Comparison of ENCODE assay signal across 8 mouse cellular contexts in the genomic region with DNA sequence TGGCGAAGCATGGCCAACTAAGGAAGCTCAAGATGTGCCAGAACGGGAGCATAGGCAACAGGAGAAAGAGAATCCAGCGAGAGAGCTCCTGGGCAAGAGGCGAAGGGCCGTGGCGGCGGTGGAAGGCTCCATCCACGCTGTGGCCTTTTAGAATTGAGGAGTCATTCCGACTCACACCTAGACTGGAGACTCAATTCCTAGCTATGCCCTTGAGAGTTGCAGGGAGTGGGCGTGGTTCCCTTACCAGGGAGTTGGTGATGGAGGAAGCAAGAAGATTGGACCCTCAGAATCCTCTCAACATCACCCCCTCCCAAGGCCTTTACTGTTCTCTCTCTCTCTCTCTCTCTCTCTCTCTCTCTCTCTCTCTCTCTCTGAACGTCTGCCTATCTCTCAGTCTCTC. TPM values are rescaled to one million over a fixed set of nuclear protein-coding genes. Genes with fewer than 3 reads are reported as not detected.
DNase-seq lines count a peak whose midpoint lies in the region; ATAC-seq and TF ChIP-seq lines count a peak whose summit lies in the region.

No protein-coding gene starts in this region.

- H3K4me1 ChIP-seq in heart, embryonic 13.5 days = peaks cover 25% of the 10 kb centered on the region
- no peaks in the 10 kb centered on the region for H3K4me1 ChIP-seq in ES-Bruce4 (ENCODE audit: control insufficient read depth, insufficient read depth, low read length)
- H3K4me1 ChIP-seq in embryonic facial prominence, embryonic 10.5 days = peaks cover 22% of the 10 kb centered on the region
- H3K4me1 ChIP-seq in limb, embryonic 10.5 days = peaks cover 20% of the 10 kb centered on the region
- H3K4me1 ChIP-seq in small intestine, adult 2 months (ENCODE audit: control insufficient read depth, insufficient read depth, insufficient read length, low read length) = 0 out of 2 replicates have a peak, but pooled peaks cover 2% of the 10 kb centered on the region

- peaks cover 9% of the 10 kb centered on the region; the same call in 1 of the 2 replicates for H3K27me3 ChIP-seq in heart, embryonic 13.5 days (replicated peaks)
- no peaks in the 10 kb centered on the region for H3K27me3 ChIP-seq in ES-Bruce4 (ENCODE audit: control insufficient read depth, insufficient read depth, low read length, poor library complexity, severe bottlenecking)
- no peaks in the 10 kb centered on the region for H3K27me3 ChIP-seq in embryonic facial prominence, embryonic 10.5 days (replicated peaks; ENCODE audit: low read depth, poor library complexity, severe bottlenecking)
- no peaks in the 10 kb centered on the region for H3K27me3 ChIP-seq in limb, embryonic 10.5 days (ENCODE audit: low read depth, poor library complexity, severe bottlenecking)
- no peaks in the 10 kb centered on the region for H3K27me3 ChIP-seq in small intestine, adult 2 months (ENCODE audit: control insufficient read depth, insufficient read depth, low read length)

- no peak for DNase-seq in heart, postnatal 25 days (ENCODE audit: low spot score)
- no peak for DNase-seq in embryonic facial prominence, embryonic 10.5 days (ENCODE audit: low spot score)
- DNase-seq in limb, embryonic 10.5 days (ENCODE audit: low spot score) = no peak
- DNase-seq in adrenal gland, adult 18-20 months (ENCODE audit: low spot score in 2 of 2) = no peak

- intact Hi-C loops in heart, postnatal 25 days (cut with DNase I) = no loop called here

- H3K36me3 ChIP-seq in heart, embryonic 13.5 days = peaks cover 33% of the 10 kb centered on the region
- no peaks in the 10 kb centered on the region for H3K36me3 ChIP-seq in ES-Bruce4 (ENCODE audit: control insufficient read depth, insufficient read depth, low read length, poor library complexity, severe bottlenecking)
- peaks cover 38% of the 10 kb centered on the region for H3K36me3 ChIP-seq in embryonic facial prominence, embryonic 10.5 days (replicated peaks)
- H3K36me3 ChIP-seq in limb, embryonic 10.5 days = peaks cover 37% of the 10 kb centered on the region
- no peaks in the 10 kb centered on the region for H3K36me3 ChIP-seq in small intestine, adult 2 months (ENCODE audit: control insufficient read depth, insufficient read depth, low read length)

- TF ChIP-seq POLR2A in ES-Bruce4 (IDR thresholded peaks at IDR 0.05; ENCODE audit: insufficient read depth, low read length) = no peak
- TF ChIP-seq POLR2A in small intestine, adult 2 months (IDR thresholded peaks at IDR 0.05; ENCODE audit: low read depth, low read length) = no peak

- no peak for TF ChIP-seq EP300 in ES-Bruce4 (IDR thresholded peaks at IDR 0.05; ENCODE audit: insufficient read depth, low read depth, low read length)

- H3K9ac ChIP-seq in heart, embryonic 13.5 days = peak overlapping the region; percentile 91
- H3K9ac ChIP-seq in ES-Bruce4 (ENCODE audit: low read depth, poor library complexity, severe bottlenecking) = peak overlapping the region; percentile 76

- H3K9me3 ChIP-seq in heart, embryonic 13.5 days = no peaks in the 10 kb centered on the region
- H3K9me3 ChIP-seq in ES-Bruce4 (replicated peaks; ENCODE audit: control insufficient read depth, insufficient read depth, low read length, poor library complexity, severe bottlenecking) = no peaks in the 10 kb centered on the region
- no peaks in the 10 kb centered on the region for H3K9me3 ChIP-seq in embryonic facial prominence, embryonic 10.5 days
- H3K9me3 ChIP-seq in limb, embryonic 10.5 days (replicated peaks) = no peaks in the 10 kb centered on the region

- H3K4me3 ChIP-seq in heart, embryonic 13.5 days = peak overlapping the region; percentile 90
- peak overlapping the region; percentile 97 for H3K4me3 ChIP-seq in ES-Bruce4 (ENCODE audit: low read depth, low read length)
- H3K4me3 ChIP-seq in embryonic facial prominence, embryonic 10.5 days = peak overlapping the region; percentile 86
- peak overlapping the region; percentile 81 for H3K4me3 ChIP-seq in limb, embryonic 10.5 days
- peak overlapping the region; percentile 98 for H3K4me3 ChIP-seq in small intestine, adult 2 months (ENCODE audit: low read depth, low read length)

- peak overlapping the region; percentile 97 for H3K4me2 ChIP-seq in heart, embryonic 13.5 days

- H3K27ac ChIP-seq in heart, embryonic 13.5 days (replicated peaks) = peak overlapping the region; percentile 77
- no peak overlapping the region for H3K27ac ChIP-seq in ES-Bruce4 (ENCODE audit: insufficient read depth, low read length)
- peak overlapping the region; percentile 87 for H3K27ac ChIP-seq in embryonic facial prominence, embryonic 10.5 days (replicated peaks)
- peak overlapping the region; percentile 87 for H3K27ac ChIP-seq in limb, embryonic 10.5 days
- H3K27ac ChIP-seq in small intestine, adult 2 months (ENCODE audit: insufficient read depth, low read depth, low read length) = no peak overlapping the region

- TF ChIP-seq CTCF in ES-Bruce4 (IDR thresholded peaks at IDR 0.05; ENCODE audit: low read depth, low read length) = no peak
- no peak for TF ChIP-seq CTCF in small intestine, adult 2 months (IDR thresholded peaks at IDR 0.05; ENCODE audit: extremely low read depth, insufficient read length, insufficient replicate concordance, low read depth, low read length)

- no peak for ATAC-seq in heart, embryonic 13.5 days (ENCODE audit: extremely low read depth, insufficient number of reproducible peaks, low FRiP score, low TSS enrichment)
- no peak for ATAC-seq in megakaryocyte-erythroid progenitor cell, adult 5-6 weeks (replicated peaks; ENCODE audit: low FRiP score, low TSS enrichment, poor library complexity, severe bottlenecking)

- 6% methylated on average over 11 of the region's 11 CpGs for WGBS in heart, embryonic 13.5 days
- 8% methylated on average over 11 of the region's 11 CpGs for WGBS in embryonic facial prominence, embryonic 10.5 days
- 16% methylated on average over 11 of the region's 11 CpGs for WGBS in limb, embryonic 10.5 days
- WGBS in small intestine, adult 2 months = 4% methylated on average over 11 of the region's 11 CpGs

RNA-seq across cellular contexts. Expression of a gene that starts 0.7 kb away (rescaled TPM):
- 16.0 and 16.1 TPM in 2 replicates for polyA plus RNA-seq in heart, embryonic 13.5 days (2015; fragmentation: Nextera tagmentation; extraction: Ambion mirVana)
- 1 to 10 TPM; 5.5 to 6.8 TPM for total RNA-seq in heart, postnatal 25 days (2021)
- polyA plus RNA-seq in ES-Bruce4 (2011; ENCODE audit: insufficient read depth, insufficient read length, low read depth, missing spikeins) = 15.9 and 16.1 TPM in 2 replicates
- polyA plus RNA-seq in embryonic facial prominence, embryonic 10.5 days (2016; fragmentation: Nextera tagmentation; extraction: Ambion mirVana) = 30.5 and 33.3 TPM in 2 replicates
- polyA plus RNA-seq in limb, embryonic 10.5 days (2016; fragmentation: Nextera tagmentation; extraction: Ambion mirVana) = 29.4 and 33.3 TPM in 2 replicates
- polyA plus RNA-seq in small intestine, adult 2 months (2012; rRNA removed) = 7.9 and 17.7 TPM in 2 replicates
- total RNA-seq in megakaryocyte-erythroid progenitor cell, adult 5-6 weeks (2014; fragmentation: Nextera tagmentation) = 7.7 and 18.8 TPM in 2 replicates
- 19.4 and 27.5 TPM in 2 replicates for total RNA-seq in megakaryocyte-erythroid progenitor cell, adult 5-6 weeks (2017)
- 10 to 100 TPM; 11.3 to 15.3 TPM for total RNA-seq in adrenal gland, adult 18-20 months (2021)

RNA-seq across cellular contexts. Expression of a gene that starts 26.7 kb away (rescaled TPM):
- not detected in 2 replicates for polyA plus RNA-seq in heart, embryonic 13.5 days (2015; fragmentation: Nextera tagmentation; extraction: Ambion mirVana)
- total RNA-seq in heart, postnatal 25 days (2021) = not detected
- polyA plus RNA-seq in ES-Bruce4 (2011; ENCODE audit: insufficient read depth, insufficient read length, low read depth, missing spikeins) = 0.62 and 0.64 TPM in 2 replicates
- 0.10 and 0.15 TPM in 2 replicates for polyA plus RNA-seq in embryonic facial prominence, embryonic 10.5 days (2016; fragmentation: Nextera tagmentation; extraction: Ambion mirVana)
- 0.23 TPM in 2 replicates for polyA plus RNA-seq in limb, embryonic 10.5 days (2016; fragmentation: Nextera tagmentation; extraction: Ambion mirVana)
- not detected in 2 replicates for polyA plus RNA-seq in small intestine, adult 2 months (2012; rRNA removed)
- 0.68 TPM in 1 of 2 replicates, not detected in the other for total RNA-seq in megakaryocyte-erythroid progenitor cell, adult 5-6 weeks (2014; fragmentation: Nextera tagmentation)
- total RNA-seq in megakaryocyte-erythroid progenitor cell, adult 5-6 weeks (2017) = 0.84 and 2.0 TPM in 2 replicates
- not detected for total RNA-seq in adrenal gland, adult 18-20 months (2021)

Comparison
In these comparisons a context has a peak if more than half of its experiments do, and no peak if none do; other contexts are left out.
1. H3K27ac ChIP-seq: peak in heart, embryonic 13.5 days (single experiment), embryonic facial prominence, embryonic 10.5 days (single experiment) and limb, embryonic 10.5 days (single experiment); none in ES-Bruce4 (single experiment) and small intestine, adult 2 months (single experiment).
2. Peak in every context shown above with its lines, with median percentiles within 50 percentile points of each other: H3K4me3 ChIP-seq.